Mouse (Mus musculus) embryonic facial prominence, embryonic 15.5 days (tissue): ENCODE results near the gene Castor1. TPM values are rescaled to one million over a fixed set of nuclear protein-coding genes. Genes with fewer than 3 reads are reported as not detected.

Experiments
- ATAC-seq: fragments of 200-750 bp; cut with Nextera tagmentation; 2 replicates; pipeline ENCODE4 v1.8.0; 2017; ENCODE audit warnings: low read depth, moderate TSS enrichment; ENCODE audit not compliant: insufficient number of reproducible peaks, low FRiP score, low TSS enrichment
- H3K27ac ChIP-seq: fragments of 300-500 bp; sonication (generic); replicated peaks from 2 replicates; pipeline ENCODE4 v1.5.1; 2015; ENCODE audit warnings: mild to moderate bottlenecking, inconsistent platforms
- H3K27me3 ChIP-seq: fragments of 300-500 bp; sonication (generic); 2 replicates; pipeline ENCODE4 v1.6.1; 2015; ENCODE audit warnings: inconsistent platforms
- H3K36me3 ChIP-seq: fragments of 300-500 bp; sonication (generic); 2 replicates; pipeline ENCODE4 v1.6.1; 2015; ENCODE audit warnings: mild to moderate bottlenecking, inconsistent platforms
- H3K4me1 ChIP-seq: fragments of 300-500 bp; sonication (generic); 2 replicates; pipeline ENCODE4 v1.6.1; 2015; ENCODE audit warnings: inconsistent platforms
- H3K4me2 ChIP-seq: fragments of 300-500 bp; sonication (generic); replicated peaks from 2 replicates; pipeline ENCODE4 v1.6.1; 2015; ENCODE audit warnings: mild to moderate bottlenecking, inconsistent platforms
- H3K4me3 ChIP-seq: fragments of 300-500 bp; sonication (generic); replicated peaks from 2 replicates; pipeline ENCODE4 v1.5.1; 2015; ENCODE audit warnings: mild to moderate bottlenecking, inconsistent platforms
- H3K9ac ChIP-seq: fragments of 300-500 bp; sonication (generic); 2 replicates; pipeline ENCODE4 v1.6.1; 2015; ENCODE audit warnings: inconsistent platforms
- H3K9me3 ChIP-seq: fragments of 300-500 bp; sonication (generic); replicated peaks from 2 replicates; pipeline ENCODE4 v1.6.1; 2016; ENCODE audit warnings: inconsistent platforms
- WGBS: fragments of 180-500 bp; shearing (Covaris S2); methylation state at CpG from one replicate; pipeline ENCODE4 v1.1.7; 2015; 5-methylcytosine and 5-hydroxymethylcytosine counted together
- polyA plus RNA-seq: library from polyadenylated mRNA; unstranded; fragments of >200 nt; fragmentation: Nextera tagmentation; extraction: Ambion mirVana; gene quantifications from 2 replicates; pipeline ENCODE4 v1.2.1, GENCODE M21; 2015

Gene Castor1
- polyA plus RNA-seq, 1 experiment from 2014 or later: 13.1 TPM

DNA sequence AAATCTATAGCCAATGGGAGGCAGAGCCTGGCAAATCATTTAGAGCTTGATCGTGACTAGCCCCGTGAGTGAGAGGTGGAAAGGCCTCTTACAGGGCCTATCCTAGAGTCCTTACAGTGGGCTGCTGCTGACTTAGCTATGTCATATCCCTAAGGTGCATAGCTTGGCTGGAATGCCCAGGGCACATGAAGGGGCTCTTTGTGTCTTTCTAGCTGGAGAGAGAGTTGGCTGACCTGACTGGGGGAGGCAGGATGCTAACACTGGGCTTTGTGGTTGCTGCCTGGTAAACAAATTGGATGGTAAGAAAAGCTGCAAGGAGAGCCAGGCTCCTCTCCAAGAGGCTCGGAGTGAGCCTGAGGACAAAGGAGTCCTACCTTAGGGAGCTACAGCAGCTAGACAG is 25.3 kb upstream of the Castor1 start:
- no peaks in the 10 kb centered on the region for H3K36me3 ChIP-seq
- peaks cover 64% of the 10 kb centered on the region for H3K4me1 ChIP-seq
- no peak for ATAC-seq
- H3K9ac ChIP-seq: no peak overlapping the region
- H3K9me3 ChIP-seq: no peaks in the 10 kb centered on the region
- H3K27ac ChIP-seq: peak overlapping the region; percentile 79
- H3K27me3 ChIP-seq: no peaks in the 10 kb centered on the region
- WGBS: 50% methylated on average over 3 of the region's 3 CpGs
- H3K4me2 ChIP-seq: no peak overlapping the region
- H3K4me3 ChIP-seq: no peak overlapping the region

DNA sequence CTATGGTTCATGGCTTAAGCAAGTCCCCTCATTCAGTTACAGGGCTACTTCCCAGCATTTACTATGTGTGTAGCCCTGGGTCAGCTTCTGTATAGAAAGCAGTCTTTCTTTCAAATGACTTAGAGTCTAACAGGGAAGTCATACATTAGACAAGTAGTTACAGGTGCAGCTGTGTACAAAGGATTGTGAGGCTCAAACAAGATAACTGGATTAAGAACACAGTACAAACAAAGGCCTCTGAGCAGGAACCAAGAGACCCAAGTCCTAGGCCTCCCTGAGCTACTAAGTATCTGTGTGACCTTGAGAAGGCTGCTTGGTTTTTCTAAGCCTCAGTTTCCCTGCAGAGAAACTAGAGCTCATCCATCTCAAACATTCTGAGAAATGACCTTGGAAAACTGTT is 24.6 kb upstream of the Castor1 start:
- H3K36me3 ChIP-seq: no peaks in the 10 kb centered on the region
- H3K27me3 ChIP-seq: no peaks in the 10 kb centered on the region
- no peak for ATAC-seq
- H3K9ac ChIP-seq: no peak overlapping the region
- H3K4me3 ChIP-seq: no peak overlapping the region
- no peaks in the 10 kb centered on the region for H3K9me3 ChIP-seq
- no peak overlapping the region for H3K4me2 ChIP-seq
- no peak overlapping the region for H3K27ac ChIP-seq
- H3K4me1 ChIP-seq: peaks cover 59% of the 10 kb centered on the region

DNA sequence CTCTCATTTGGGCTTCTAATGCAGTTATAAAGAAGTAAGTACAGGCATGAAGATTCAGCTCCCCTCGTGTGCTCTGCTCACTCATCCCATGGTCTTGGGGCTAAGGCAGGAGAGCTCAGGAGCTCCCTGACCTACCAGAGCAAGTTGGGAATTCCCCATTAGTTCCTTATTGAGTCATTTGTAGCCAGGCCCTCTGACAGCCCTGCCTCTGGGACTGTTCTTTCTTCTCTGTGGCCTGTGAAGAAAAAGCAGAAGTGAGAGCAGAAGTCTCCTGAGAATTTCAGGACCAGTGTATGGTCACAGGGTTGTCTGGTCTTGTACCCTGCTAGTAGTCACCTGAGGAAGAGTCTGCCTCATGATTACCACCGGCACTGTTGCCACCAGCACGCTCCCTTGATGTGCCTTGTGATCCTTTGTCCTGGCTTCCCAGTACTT is 22.4 kb upstream of the Castor1 start:
- ATAC-seq: no peak
- 73% methylated on average over 3 of the region's 3 CpGs for WGBS

DNA sequence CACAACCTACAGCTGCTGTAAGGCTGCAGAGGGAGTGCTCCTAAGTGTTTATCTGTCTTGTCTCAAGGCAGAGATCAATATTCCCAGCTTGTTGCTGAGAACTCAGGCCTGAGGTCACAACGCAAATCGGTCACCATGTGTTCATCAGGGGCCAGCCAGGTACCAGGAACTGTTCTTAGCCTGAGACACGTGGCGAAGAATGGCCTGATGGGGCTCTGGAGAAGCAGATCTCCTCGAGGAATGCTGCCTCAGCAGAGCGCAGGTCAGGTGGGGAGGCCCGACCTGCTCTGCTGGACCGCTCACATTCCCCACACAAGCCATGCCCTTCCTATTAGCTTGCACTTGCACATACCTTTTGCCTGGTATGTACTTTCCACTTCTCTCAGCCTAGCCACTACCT is 21.4 kb upstream of the Castor1 start:
- H3K4me3 ChIP-seq: no peak overlapping the region
- H3K9me3 ChIP-seq: no peaks in the 10 kb centered on the region
- peaks cover 45% of the 10 kb centered on the region for H3K4me1 ChIP-seq
- no peak overlapping the region for H3K4me2 ChIP-seq
- H3K27me3 ChIP-seq: no peaks in the 10 kb centered on the region
- ATAC-seq: no peak
- no peak overlapping the region for H3K27ac ChIP-seq
- H3K36me3 ChIP-seq: no peaks in the 10 kb centered on the region
- WGBS: 62% methylated on average over 8 of the region's 8 CpGs
- H3K9ac ChIP-seq: no peak overlapping the region

More for the DNA sequence above, 22.4 kb upstream of the Castor1 start:
- H3K9ac ChIP-seq: no peak overlapping the region
- H3K9me3 ChIP-seq: no peaks in the 10 kb centered on the region
- H3K4me1 ChIP-seq: peaks cover 54% of the 10 kb centered on the region
- no peaks in the 10 kb centered on the region for H3K27me3 ChIP-seq
- no peak overlapping the region for H3K4me2 ChIP-seq
- H3K4me3 ChIP-seq: no peak overlapping the region
- no peak overlapping the region for H3K27ac ChIP-seq
- no peaks in the 10 kb centered on the region for H3K36me3 ChIP-seq

DNA sequence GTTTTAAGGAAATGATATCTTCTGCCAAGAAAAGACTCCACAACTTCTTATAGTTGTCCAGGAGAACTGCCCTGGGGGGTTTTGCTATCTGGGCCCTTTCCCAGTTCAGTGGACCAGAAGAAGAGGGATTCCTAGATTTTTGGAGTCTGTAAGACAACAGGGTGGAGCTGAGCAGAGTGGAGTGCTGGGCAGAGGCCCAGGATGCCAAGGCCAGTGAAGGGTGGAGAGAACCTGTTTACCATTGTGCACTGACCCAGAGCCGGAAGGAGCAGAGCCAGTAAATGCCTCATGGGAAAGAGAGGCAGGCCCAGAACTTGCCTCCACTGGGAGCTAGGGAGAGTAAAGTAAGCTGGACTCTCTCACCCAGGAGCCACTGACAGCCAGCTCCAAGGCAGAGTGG is 20.3 kb upstream of the Castor1 start:
- peaks cover 34% of the 10 kb centered on the region for H3K4me1 ChIP-seq
- WGBS: 71% methylated on average over 1 of the region's 1 CpGs
- H3K4me3 ChIP-seq: no peak overlapping the region
- H3K9ac ChIP-seq: no peak overlapping the region
- no peaks in the 10 kb centered on the region for H3K27me3 ChIP-seq
- H3K4me2 ChIP-seq: no peak overlapping the region
- no peak overlapping the region for H3K27ac ChIP-seq
- peak; percentile 17; the same call in 1 of the 2 replicates for ATAC-seq
- H3K36me3 ChIP-seq: no peaks in the 10 kb centered on the region
- no peaks in the 10 kb centered on the region for H3K9me3 ChIP-seq

DNA sequence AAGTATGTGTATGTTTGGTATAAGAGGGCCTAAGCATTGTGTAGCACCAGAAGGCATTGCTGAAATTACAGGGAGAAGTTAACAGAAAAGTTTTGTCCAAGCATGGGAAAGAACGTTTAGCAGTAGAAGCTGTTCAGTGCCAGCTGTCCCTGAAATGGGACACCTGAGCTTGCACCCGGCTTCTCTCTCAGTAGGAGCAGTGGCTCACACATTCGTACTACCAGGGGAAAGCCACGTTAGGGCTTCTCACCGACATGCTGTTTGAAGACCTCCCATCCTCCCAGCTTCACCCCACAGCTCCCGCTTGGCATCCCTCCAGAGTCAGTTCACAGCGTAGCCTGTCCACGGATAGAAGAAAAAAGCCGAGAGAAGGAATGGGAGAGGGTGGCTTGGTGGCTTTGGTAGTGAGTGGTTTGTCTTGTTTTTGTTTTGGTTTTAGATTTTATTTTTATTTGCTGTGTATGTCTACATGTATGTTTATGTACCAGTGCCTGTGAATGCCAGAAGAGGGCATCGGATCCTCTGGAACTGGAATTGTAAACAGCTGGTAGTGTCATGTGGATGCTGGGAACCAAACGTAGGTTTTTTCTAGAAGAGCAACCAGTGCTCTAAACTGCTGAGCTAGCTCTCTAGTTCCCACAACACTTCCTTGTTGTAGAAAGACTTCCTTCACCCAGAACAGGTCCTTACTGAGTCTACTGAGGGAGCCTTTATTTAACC is 15.9 kb upstream of the Castor1 start:
- no peak overlapping the region for H3K9ac ChIP-seq
- no peak for ATAC-seq
- no peak overlapping the region for H3K4me3 ChIP-seq
- H3K27ac ChIP-seq: no peak overlapping the region
- H3K9me3 ChIP-seq: no peaks in the 10 kb centered on the region
- no peak overlapping the region for H3K4me2 ChIP-seq
- WGBS: 68% methylated on average over 11 of the region's 11 CpGs
- peaks cover 15% of the 10 kb centered on the region for H3K36me3 ChIP-seq
- H3K27me3 ChIP-seq: no peaks in the 10 kb centered on the region
- H3K4me1 ChIP-seq: peaks cover 20% of the 10 kb centered on the region

DNA sequence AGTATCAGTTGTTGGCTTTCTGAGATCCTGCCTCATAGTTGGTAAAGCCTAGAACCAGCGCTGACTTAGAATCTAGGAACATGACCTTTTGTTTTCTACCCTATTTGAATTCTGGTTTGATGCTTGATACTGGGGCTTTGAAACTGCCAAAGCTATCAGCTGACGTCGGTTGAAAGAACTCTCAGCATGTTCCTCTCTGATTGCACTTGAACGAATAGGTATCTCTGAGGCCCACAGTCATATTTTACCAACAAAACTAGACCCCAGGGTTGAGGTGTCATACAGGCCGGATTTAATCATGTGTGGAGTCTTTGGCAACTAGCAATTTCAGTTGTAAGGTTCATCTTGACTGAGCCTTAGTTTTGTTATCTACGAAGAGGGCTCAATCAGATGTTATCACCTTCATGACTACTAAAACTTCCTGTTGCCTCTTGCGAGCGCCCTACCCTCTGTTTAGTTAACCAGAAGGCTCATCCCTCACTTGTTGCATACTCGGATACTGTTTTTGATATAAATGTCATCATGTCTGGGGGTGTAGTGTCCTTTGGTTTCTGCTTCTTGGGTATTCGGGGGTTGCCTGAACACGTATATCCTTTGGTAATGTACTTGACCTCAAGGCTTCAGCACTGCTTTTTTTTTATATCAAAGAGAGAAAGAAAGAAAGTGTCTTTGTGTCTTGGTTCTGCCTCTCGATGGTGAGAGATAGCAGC is 14.9 kb upstream of the Castor1 start:
- no peaks in the 10 kb centered on the region for H3K27me3 ChIP-seq
- H3K4me1 ChIP-seq: 0 out of 2 replicates have a peak, but pooled peaks cover 14% of the 10 kb centered on the region
- peaks cover 25% of the 10 kb centered on the region for H3K36me3 ChIP-seq
- H3K9ac ChIP-seq: no peak overlapping the region
- H3K4me2 ChIP-seq: no peak overlapping the region
- H3K4me3 ChIP-seq: no peak overlapping the region
- 82% methylated on average over 12 of the region's 12 CpGs for WGBS
- H3K9me3 ChIP-seq: no peaks in the 10 kb centered on the region
- no peak for ATAC-seq
- H3K27ac ChIP-seq: peak overlapping the region; percentile 28; the same call in 1 of the 2 replicates

DNA sequence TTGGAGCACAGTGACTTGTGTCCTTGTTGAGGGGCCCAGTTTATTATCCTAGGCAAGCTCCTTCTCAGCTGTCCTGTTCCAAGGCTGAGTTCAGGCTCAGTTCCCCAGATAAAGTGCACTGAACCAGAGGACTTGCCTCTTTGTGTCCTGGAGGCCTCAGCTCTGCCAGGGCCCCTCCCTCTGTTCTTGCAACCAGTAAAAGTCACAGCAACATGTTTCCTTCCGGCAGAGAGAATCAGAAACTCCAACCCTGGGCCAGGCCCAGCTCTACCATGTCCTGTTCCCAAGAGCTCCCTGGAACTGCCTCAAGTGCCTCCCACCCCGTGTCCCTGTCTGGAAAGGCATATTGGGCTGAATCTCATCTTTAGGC is 14.3 kb upstream of the Castor1 start:
- H3K36me3 ChIP-seq: peaks cover 30% of the 10 kb centered on the region
- no peak for ATAC-seq
- H3K9me3 ChIP-seq: no peaks in the 10 kb centered on the region
- peak overlapping the region; percentile 28; the same call in 1 of the 2 replicates for H3K27ac ChIP-seq
- H3K27me3 ChIP-seq: no peaks in the 10 kb centered on the region
- WGBS: 22% methylated on average over 2 of the region's 2 CpGs
- H3K4me3 ChIP-seq: no peak overlapping the region
- no peak overlapping the region for H3K4me2 ChIP-seq
- H3K9ac ChIP-seq: no peak overlapping the region
- 0 out of 2 replicates have a peak, but pooled peaks cover 14% of the 10 kb centered on the region for H3K4me1 ChIP-seq

DNA sequence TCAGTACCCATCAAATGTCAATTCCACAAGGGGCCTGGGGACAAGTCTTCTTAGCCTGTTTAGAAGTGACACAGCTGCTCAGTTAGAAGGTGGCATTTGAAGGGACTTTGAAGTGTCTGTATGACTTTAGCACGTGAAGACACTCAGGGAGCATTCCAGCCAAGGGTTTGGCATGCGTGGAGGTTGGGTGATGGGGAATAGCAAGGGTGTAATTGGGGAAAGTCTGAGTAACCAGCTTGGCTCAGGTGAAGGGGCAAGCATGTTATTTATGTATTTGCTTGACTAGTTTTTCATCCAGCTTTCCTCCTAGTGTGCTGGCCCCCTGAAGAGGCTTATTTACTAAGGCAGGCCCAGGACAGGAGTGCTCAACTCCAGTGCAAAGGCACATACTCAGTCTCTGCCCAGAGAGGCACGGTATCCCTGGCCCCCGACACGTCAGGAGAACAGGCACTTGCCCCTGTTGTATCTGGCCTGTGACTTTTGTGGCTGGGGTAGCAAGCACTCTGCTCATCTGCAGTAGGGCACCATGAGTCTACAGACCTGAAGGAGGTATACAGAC is 12.8 kb upstream of the Castor1 start:
- 0 out of 2 replicates have a peak, but pooled peaks cover 5% of the 10 kb centered on the region for H3K4me1 ChIP-seq
- no peaks in the 10 kb centered on the region for H3K27me3 ChIP-seq
- H3K36me3 ChIP-seq: peaks cover 40% of the 10 kb centered on the region
- no peak for ATAC-seq
- WGBS: 75% methylated on average over 5 of the region's 5 CpGs
- no peak overlapping the region for H3K4me3 ChIP-seq
- no peak overlapping the region for H3K4me2 ChIP-seq
- no peak overlapping the region for H3K27ac ChIP-seq
- no peak overlapping the region for H3K9ac ChIP-seq
- H3K9me3 ChIP-seq: no peaks in the 10 kb centered on the region

DNA sequence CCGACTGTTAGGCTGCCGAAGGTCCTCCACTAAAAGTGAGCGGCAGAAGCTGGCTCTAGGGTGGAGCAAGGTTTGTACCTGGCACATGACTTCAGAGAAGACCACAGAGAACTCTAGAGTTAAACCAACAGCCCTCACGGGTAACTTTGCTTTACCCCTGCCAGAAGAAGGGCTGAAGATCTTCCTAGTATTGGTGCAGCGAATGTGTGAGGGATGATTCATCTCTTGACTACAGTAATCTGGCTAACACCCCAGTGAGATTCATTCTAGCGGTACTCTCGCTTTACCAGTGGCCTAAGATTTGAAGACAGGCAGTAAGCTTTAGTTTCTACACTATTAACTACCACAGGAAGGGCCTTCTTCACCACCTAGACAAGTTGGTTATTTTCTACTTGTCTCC is 12.1 kb upstream of the Castor1 start:
- Histone ChIP-seq H3K4me2 (no peak overlapping the region), H3K9me3 (no peaks in the 10 kb centered on the region), H3K27ac (no peak overlapping the region), H3K4me1 (0 out of 2 replicates have a peak, but pooled peaks cover 5% of the 10 kb centered on the region), H3K36me3 (peaks cover 48% of the 10 kb centered on the region), H3K9ac (no peak overlapping the region), H3K4me3 (no peak overlapping the region), H3K27me3 (no peaks in the 10 kb centered on the region)
- 81% methylated on average over 7 of the region's 7 CpGs for WGBS
- no peak for ATAC-seq

DNA sequence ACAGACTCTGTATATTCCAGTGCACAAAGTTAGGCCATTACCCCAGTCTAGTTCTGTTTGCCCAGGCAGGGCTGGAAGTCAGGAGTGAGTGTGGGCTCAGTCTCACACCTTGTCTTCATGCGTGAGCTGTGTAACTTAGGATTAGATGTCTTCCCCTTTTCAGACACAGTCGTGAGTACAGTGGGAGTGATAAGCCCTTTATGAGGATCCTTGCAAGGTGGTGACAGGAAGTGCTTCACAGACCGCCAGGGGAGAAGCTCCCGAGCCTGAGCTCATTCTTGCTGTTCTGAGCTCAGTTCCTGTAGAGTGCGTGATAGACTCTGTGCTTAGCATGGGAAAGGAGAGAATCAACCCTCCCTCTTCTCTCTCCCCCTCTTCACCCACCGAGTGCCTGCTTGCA is 11.5 kb upstream of the Castor1 start:
- Histone ChIP-seq H3K9ac (no peak overlapping the region), H3K4me2 (no peak overlapping the region), H3K27me3 (no peaks in the 10 kb centered on the region), H3K4me1 (0 out of 2 replicates have a peak, but pooled peaks cover 5% of the 10 kb centered on the region), H3K4me3 (no peak overlapping the region), H3K36me3 (peaks cover 54% of the 10 kb centered on the region), H3K9me3 (no peaks in the 10 kb centered on the region), H3K27ac (no peak overlapping the region)
- WGBS: 72% methylated on average over 6 of the region's 6 CpGs
- ATAC-seq: no peak
